Mouse (Mus musculus) left cerebral cortex, adult 18-20 months (tissue): ENCODE data around the gene Camk2d. TPM values are rescaled to one million over a fixed set of nuclear protein-coding genes. Genes with fewer than 3 reads are reported as not detected.

ENCODE experiments used
- total RNA-seq, 2 experiments: library from RNA; stranded (reverse); gene quantifications; 2 replicates each; pipeline ENCODE4 v1.2.3; 2021

Camk2d gene
- total RNA-seq, 2 experiments from 2014 or later, result 184 to 189 TPM

Other genes starting within 250 kb of the Camk2d start
- gene Arsj, start 232.6 kb upstream of the Camk2d start, total RNA-seq, result 1 to 10 TPM; 2.9 to 3.3 TPM